Mouse (Mus musculus) ES-E14 (cell line): ENCODE measurements around the gene Fcgr4.

ENCODE experiments used
- CHD2 ChIP-seq: IDR thresholded peaks from 2 replicates; pipeline ENCODE4 v1.6.1; 2014; ENCODE audit warnings: mild to moderate bottlenecking, low read depth, low read length, inconsistent platforms
- HCFC1 ChIP-seq: IDR thresholded peaks from 2 replicates; pipeline ENCODE4 v1.6.1; 2012; ENCODE audit warnings: low read length, inconsistent platforms, borderline replicate concordance; ENCODE audit not compliant: insufficient read depth
- ZC3H11A ChIP-seq: IDR thresholded peaks from 2 replicates; pipeline ENCODE4 v1.6.1; 2012; ENCODE audit warnings: low read depth, mild to moderate bottlenecking, inconsistent platforms, low read length, borderline replicate concordance
- ZNF384 ChIP-seq: IDR thresholded peaks from 2 replicates; pipeline ENCODE4 v1.6.1; 2012; ENCODE audit warnings: low read depth, low read length, inconsistent platforms

- no peak for TF ChIP-seq CHD2
- TF ChIP-seq ZC3H11A = no peak
- TF ChIP-seq ZNF384 = no peak
- TF ChIP-seq HCFC1 = no peak
Observed at GRCm38 (mm10) chr1:171018737-171019136, at the start of gene Fcgr4.
